ENCODE assay signal across 20 mouse cellular contexts in genomic region chr15:22046877-22047478, GRCm38 (mm10).
"Had no signal": no experiment of that assay in that cellular context is flagged by ENCODE, and none has a peak within 500 bp of the region (broad histone marks: within the 10 kb centered on the region; RNA-seq: fewer than 3 reads in every experiment).

No protein-coding gene starts in this region.

- H3K9me3 ChIP-seq: intestine, embryonic 15.5 days; limb, embryonic 12.5 days; limb, embryonic 15.5 days; midbrain, embryonic 12.5 days; midbrain, embryonic 15.5 days; neural tube, embryonic 12.5 days; neural tube, embryonic 15.5 days; stomach, embryonic 15.5 days had no signal

- H3K4me2 ChIP-seq: intestine, embryonic 15.5 days; limb, embryonic 12.5 days; limb, embryonic 15.5 days; lung, embryonic 14.5 days; midbrain, embryonic 12.5 days; midbrain, embryonic 15.5 days; neural tube, embryonic 12.5 days; neural tube, embryonic 15.5 days; stomach, embryonic 15.5 days had no signal

- H3K27me3 ChIP-seq: intestine, embryonic 15.5 days; limb, embryonic 12.5 days; limb, embryonic 15.5 days; midbrain, embryonic 12.5 days; midbrain, embryonic 15.5 days; neural tube, embryonic 12.5 days; neural tube, embryonic 15.5 days; stomach, embryonic 15.5 days had no signal

- H3K27ac ChIP-seq: intestine, embryonic 15.5 days; limb, embryonic 12.5 days; limb, embryonic 15.5 days; macrophage; midbrain, embryonic 12.5 days; midbrain, embryonic 15.5 days; neural tube, embryonic 12.5 days; neural tube, embryonic 15.5 days; stomach, embryonic 15.5 days had no signal

- H3K36me3 ChIP-seq: intestine, embryonic 15.5 days; limb, embryonic 12.5 days; limb, embryonic 15.5 days; midbrain, embryonic 12.5 days; midbrain, embryonic 15.5 days; neural tube, embryonic 12.5 days; neural tube, embryonic 15.5 days; stomach, embryonic 15.5 days had no signal

- ATAC-seq: intestine, embryonic 15.5 days; lung, postnatal 0 days; midbrain, embryonic 15.5 days had no signal

- H3K9ac ChIP-seq: intestine, embryonic 15.5 days; limb, embryonic 12.5 days; limb, embryonic 15.5 days; lung, embryonic 14.5 days; midbrain, embryonic 12.5 days; midbrain, embryonic 15.5 days; neural tube, embryonic 12.5 days; neural tube, embryonic 15.5 days; stomach, embryonic 15.5 days had no signal

- H3K4me1 ChIP-seq: intestine, embryonic 15.5 days; limb, embryonic 12.5 days; limb, embryonic 15.5 days; midbrain, embryonic 12.5 days; midbrain, embryonic 15.5 days; neural tube, embryonic 12.5 days; neural tube, embryonic 15.5 days; stomach, embryonic 15.5 days had no signal

- DNase-seq: kidney, adult 11 months; kidney, adult 8-10 months; kidney, postnatal 14 days; kidney, postnatal 4 days; left cerebral cortex, postnatal 4 days; lung, embryonic 14.5 days; retina, postnatal 1 day; right cerebral cortex, postnatal 25 days; spleen, adult 18-20 months; thymus, postnatal 36 days had no signal

- H3K4me3 ChIP-seq: intestine, embryonic 15.5 days; limb, embryonic 12.5 days; limb, embryonic 15.5 days; midbrain, embryonic 12.5 days; midbrain, embryonic 15.5 days; neural tube, embryonic 12.5 days; neural tube, embryonic 15.5 days; stomach, embryonic 15.5 days had no signal
